Mouse (Mus musculus) left cerebral cortex, adult 8-10 months (tissue): Measurements from ENCODE around the gene Akr1c20. TPM values are rescaled to one million over a fixed set of nuclear protein-coding genes. Genes with fewer than 3 reads are reported as not detected.

Experiments used
- DNase-seq, 2 experiments: peaks; one replicate each; pipeline ENCODE4 v3.0.0; 2022; ENCODE audit warnings: low spot score in 2 of 2
- total RNA-seq, 4 experiments: library from RNA; stranded (reverse); gene quantifications; 2 replicates each; pipeline ENCODE4 v1.2.4; 2022

Gene Akr1c20
- total RNA-seq = not detected

DNA sequence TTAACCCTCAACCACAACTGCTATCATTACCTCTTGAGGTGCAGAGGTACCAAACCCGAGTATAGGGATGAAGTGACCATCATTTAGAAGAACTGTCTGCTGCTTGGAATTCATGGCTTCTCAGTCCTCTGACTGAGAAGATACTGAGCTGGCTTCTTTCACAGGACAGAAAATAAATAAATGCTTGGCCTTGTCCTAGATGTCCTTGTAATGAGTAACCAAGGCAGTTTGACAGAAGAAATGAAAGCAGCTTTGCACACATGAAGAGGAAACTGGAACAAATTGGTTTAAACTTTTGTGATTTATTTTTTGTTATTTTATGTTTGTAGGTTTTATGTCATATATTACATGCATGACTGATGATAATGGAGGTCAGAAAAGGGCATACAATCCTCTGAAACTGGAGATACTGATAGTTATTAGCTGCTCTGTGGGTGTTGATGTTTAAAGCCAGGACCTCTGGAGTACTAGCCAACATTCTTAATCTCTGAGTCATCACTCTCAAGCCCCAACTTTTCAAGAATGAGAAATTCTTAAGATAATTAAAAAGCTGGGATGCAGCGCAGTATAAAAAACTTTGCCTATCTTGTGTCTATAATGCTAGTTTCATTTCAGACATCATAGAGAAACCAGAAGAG, at the start of gene Akr1c20:
TSS of gene Akr1c20 (minus strand) at position 145 of the 638 bp plus-strand sequence.
- no peak for DNase-seq

DNA sequence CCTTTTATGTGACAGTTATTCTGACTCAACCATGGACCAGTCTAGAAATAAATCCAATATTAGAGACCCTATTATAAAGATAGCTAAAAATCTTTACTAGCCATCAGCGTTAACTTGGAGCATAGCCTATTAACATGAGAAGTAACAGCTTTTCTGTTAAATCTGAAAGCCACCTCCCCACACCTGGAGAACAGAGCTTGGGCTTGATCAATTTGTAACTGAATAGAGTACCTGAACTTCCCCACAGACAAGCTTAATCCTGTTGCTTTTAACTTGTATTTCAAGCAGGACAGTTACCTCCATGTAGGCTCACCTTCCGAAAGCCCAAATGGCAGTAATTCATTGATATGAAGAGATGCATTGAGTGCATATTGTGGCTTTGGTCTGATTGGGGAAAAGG, 42.9 kb upstream of the Akr1c20 start:
- DNase-seq = no peak

DNA sequence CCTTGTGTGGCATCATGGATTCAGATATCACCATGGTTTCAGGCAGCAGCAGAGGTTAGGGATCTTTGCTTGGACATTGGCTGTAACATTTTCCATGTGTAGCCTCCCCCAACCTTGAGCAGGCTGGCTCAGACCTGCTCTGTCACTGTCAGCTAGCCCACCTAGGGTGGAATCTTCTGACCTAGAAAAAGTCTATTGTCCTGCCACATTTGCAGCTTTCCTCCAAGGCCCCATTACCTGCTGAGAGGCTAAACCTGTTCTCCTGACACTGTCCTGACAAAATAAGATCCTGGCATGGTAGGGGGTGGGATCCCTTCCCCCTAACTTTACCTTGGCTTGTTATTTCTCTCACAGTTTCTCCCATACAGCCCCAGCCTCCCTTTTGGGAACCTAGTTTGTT, 37.4 kb upstream of the Akr1c20 start:
- DNase-seq = no peak

DNA sequence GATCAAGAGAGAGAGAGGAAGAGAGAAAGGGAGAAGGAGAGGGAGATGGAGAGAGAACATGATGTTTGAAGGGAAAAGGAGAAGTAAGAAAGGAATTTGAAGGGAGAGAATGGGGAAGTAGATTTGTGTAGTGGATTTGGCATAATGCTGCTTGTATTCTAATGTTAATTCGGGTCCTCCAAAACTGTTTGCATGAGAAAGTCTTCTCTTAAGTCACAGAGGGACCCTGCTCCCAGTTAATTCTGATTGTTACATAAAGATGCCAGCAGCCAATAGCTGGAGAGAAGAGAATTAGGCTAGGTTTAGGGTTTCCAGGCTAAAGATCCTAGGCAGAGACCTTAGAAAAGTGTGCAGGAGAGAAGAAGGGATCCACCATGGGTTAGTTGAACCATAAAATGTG, 36.0 kb upstream of the Akr1c20 start:
- no peak for DNase-seq

DNA sequence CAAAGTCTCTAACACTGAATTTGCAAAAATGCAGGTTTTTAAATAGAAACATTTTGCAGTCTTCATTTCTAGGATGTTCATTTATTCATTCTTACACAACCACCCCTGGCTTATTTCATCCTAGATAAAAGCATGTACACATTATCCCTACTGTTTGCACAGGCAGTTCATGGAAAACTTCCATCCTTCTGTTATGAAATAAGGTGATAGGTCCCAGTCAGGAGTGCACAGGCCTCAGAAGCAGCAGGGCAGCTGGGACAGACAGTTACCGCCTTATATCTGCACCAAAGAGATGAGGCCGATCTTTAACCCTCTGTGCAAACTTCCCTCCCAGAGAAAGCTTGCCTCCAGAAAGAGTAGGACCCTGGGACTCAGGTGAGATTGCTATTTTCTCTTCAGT, 8.3 kb downstream of the Akr1c20 start:
- no peak for DNase-seq

DNA sequence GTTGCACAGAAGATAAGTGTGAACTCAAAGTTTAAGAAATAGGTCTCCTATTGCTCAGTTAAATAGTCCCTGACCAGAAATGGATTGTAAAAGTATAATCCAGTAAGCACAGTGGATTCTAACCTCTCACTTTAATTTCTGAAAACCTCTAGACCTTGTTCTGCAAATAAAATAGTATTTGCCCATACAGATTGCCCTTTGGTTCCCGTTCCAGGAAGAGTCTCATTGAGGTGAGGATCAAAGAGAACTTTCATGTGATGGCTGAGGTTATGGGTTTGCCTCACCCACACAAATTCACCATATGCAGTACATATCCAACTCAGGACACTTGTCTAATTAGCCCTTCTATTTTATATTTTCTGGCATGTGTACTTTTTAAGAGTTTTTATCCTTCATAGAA, 55.2 kb downstream of the Akr1c20 start:
- DNase-seq = no peak

DNA sequence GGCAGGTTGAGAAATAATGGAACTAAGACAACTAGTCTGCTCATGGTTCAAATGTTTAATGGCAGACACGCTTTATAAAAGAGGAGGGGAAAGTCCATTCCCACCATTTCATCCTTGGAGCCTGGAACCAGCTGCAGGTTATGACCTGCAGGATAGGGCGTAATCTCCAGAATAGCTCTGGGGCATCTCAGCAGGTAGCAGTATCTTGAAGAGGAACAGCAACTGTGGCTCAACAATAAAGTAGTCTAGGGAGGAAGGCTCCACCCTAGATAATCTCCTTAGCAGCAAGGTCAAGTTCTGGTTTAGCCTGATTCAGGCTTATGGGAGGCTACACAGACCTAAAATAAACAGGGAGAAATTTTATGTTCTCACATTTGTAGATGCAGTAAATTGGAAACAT, 57.5 kb downstream of the Akr1c20 start:
- no peak for DNase-seq

Other genes starting within 250 kb of the Akr1c20 start
- not detected for gene Akr1c12, start 243.9 kb downstream of the Akr1c20 start, total RNA-seq
- gene Akr1c6, start 89.0 kb downstream of the Akr1c20 start, total RNA-seq = not detected
- gene Akr1c21, start 50.7 kb upstream of the Akr1c20 start, total RNA-seq = not detected
- gene Akr1e1, start 85.8 kb upstream of the Akr1c20 start, total RNA-seq = 10 to 100 TPM; 15.4 to 28.6 (median 22.3) TPM